Mouse (Mus musculus) lung, adult 2 months (tissue): Measurements from ENCODE around the gene Kansl1.

Experiments
- CTCF ChIP-seq: fragments of 200-500 bp; IDR thresholded peaks from 2 replicates; pipeline ENCODE4 v1.5.1; 2011; ENCODE audit warnings: mild to moderate bottlenecking, low read length, control low read depth; ENCODE audit not compliant: insufficient read depth
- POLR2A ChIP-seq: fragments of 200-500 bp; IDR thresholded peaks from 2 replicates; pipeline ENCODE4 v1.6.1; 2011; ENCODE audit warnings: low read depth, mild to moderate bottlenecking, control low read depth, low read length, borderline replicate concordance; ENCODE audit errors: extremely low read depth

GRCm38 (mm10) chr11:104306483-104306882 is 162.2 kb downstream of the Kansl1 start:
- TF ChIP-seq POLR2A (no peak), CTCF (no peak)
